Mouse (Mus musculus): ENCODE measurements at regions not wholly inside any gene's neighbourhood (a gene's known extent, or its start where the extent isn't known, plus 50 kb on each side); places are given as distances from the start of the nearest gene placed in this dataset.

- TF ChIP-seq POLR2A (IDR thresholded peaks at IDR 0.05; ENCODE audit: borderline replicate concordance, low read depth, low read length), result no peak
- TF ChIP-seq CTCF (IDR thresholded peaks at IDR 0.05; ENCODE audit: low read depth, low read length), result no peak
Observed at GRCm38 (mm10) chr2:160545527-160545926, 100.2 kb upstream of the Top1 start.

Data from bone marrow macrophage, adult 2 months (primary cell).